Mouse (Mus musculus): Measurements from ENCODE around the gene Parp3. TPM values are rescaled to one million over a fixed set of nuclear protein-coding genes. Genes with fewer than 3 reads are reported as not detected.

Gene Parp3
- polyA plus RNA-seq, 1 experiment from 2014 or later = 0.81 TPM

GRCm38 (mm10) chr9:106483606-106484005 is 6.9 kb upstream of the Parp3 start:
- Histone ChIP-seq H3K4me1 (replicated peaks) (peaks cover 1% of the 10 kb centered on the region), H3K4me3 (replicated peaks) (no peak overlapping the region), H3K9me3 (no peaks in the 10 kb centered on the region), H3K9ac (replicated peaks) (no peak overlapping the region), H3K4me2 (replicated peaks) (no peak overlapping the region), H3K27me3 (no peaks in the 10 kb centered on the region), H3K27ac (no peak overlapping the region), H3K36me3 (peaks cover 59% of the 10 kb centered on the region)
- 93% methylated on average over 17 of the region's 17 CpGs for WGBS
- ATAC-seq = no peak

DNA sequence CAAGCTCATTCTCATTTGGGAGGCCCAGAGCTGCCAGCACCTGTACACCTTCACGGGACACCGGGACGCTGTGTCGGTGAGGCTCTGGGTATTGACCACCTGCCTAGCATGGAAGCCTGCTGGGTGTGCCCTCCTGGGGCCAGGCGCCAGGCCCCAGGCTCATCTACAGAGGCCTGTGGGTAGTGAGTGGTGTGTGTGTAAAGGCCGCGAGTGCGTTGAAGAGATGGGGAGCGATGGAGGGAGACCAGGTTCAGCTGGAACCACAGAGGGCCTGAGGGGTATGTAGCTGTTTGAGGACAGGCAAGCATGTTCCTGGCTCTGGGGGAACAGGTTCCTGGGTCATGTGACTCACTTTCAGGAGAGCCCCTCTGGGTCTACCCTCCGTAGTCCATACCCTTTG is 6.4 kb upstream of the Parp3 start:
- Histone ChIP-seq H3K27ac (no peak overlapping the region), H3K36me3 (peaks cover 59% of the 10 kb centered on the region), H3K4me3 (replicated peaks) (no peak overlapping the region), H3K9ac (replicated peaks) (no peak overlapping the region), H3K9me3 (no peaks in the 10 kb centered on the region), H3K4me1 (replicated peaks) (peaks cover 6% of the 10 kb centered on the region), H3K27me3 (no peaks in the 10 kb centered on the region), H3K4me2 (replicated peaks) (no peak overlapping the region)
- 95% methylated on average over 10 of the region's 10 CpGs for WGBS
- no peak for ATAC-seq

DNA sequence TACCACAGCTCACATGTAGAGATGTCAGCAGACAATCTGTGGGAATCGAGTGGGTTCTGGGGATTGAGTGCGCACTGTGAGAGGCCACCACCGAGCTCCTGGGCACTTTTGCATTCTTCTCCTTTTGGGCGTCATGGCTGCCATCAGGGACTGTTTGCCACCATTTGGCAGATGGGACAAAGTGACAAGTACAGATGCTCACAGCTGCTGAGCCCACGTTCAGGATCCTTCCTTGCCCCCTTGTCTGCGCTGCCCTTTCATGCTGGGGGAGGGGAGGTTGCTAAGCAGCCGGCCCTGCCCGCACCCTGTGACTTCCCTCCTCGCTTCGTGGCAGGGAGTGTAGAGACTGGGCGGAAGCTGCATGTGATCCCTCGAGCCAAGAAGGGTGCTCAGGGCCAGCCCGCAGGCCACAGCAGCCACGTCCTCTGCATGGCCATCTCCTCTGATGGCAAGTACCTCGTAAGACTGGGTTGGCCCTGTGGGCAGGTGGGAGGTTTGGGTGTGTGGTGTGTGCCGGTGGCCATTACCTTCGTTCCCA is 5.9 kb upstream of the Parp3 start:
- Histone ChIP-seq H3K9me3 (no peaks in the 10 kb centered on the region), H3K27me3 (no peaks in the 10 kb centered on the region), H3K4me1 (replicated peaks) (peaks cover 11% of the 10 kb centered on the region), H3K27ac (no peak overlapping the region), H3K9ac (replicated peaks) (no peak overlapping the region), H3K4me3 (replicated peaks) (no peak overlapping the region), H3K36me3 (peaks cover 59% of the 10 kb centered on the region), H3K4me2 (replicated peaks) (no peak overlapping the region)
- no peak for ATAC-seq
- WGBS = 89% methylated on average over 17 of the region's 17 CpGs

GRCm38 (mm10) chr9:106481676-106482075 is 4.9 kb upstream of the Parp3 start:
- no peak overlapping the region for H3K27ac ChIP-seq
- H3K4me3 ChIP-seq (replicated peaks) = no peak overlapping the region
- H3K9me3 ChIP-seq = no peaks in the 10 kb centered on the region
- WGBS = 93% methylated on average over 13 of the region's 13 CpGs
- no peak for ATAC-seq
- no peak overlapping the region for H3K4me2 ChIP-seq (replicated peaks)
- peaks cover 14% of the 10 kb centered on the region for H3K4me1 ChIP-seq (replicated peaks)
- no peak overlapping the region for H3K9ac ChIP-seq (replicated peaks)
- no peaks in the 10 kb centered on the region for H3K27me3 ChIP-seq
- H3K36me3 ChIP-seq = peaks cover 59% of the 10 kb centered on the region

DNA sequence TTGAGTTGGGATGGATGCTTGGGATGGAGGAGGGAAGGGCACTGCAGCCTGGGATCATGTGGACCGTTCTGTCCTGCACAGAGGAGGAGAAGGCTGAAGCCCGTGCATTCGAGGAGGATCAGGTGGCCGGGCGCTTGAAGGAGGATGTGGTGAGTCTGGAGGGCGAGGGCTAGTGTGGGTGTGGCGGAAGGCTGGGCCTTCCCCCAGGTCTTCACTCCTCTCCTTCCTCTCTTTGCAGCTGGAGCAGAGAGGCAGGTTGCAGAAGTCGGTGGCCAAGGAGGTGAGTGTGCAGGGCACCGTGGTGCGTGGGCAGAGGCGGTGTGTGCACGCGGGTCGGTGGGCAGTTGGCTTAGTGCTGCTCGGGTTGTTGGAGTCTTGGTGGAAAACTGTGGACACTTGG is 4.3 kb upstream of the Parp3 start:
- Histone ChIP-seq H3K9ac (replicated peaks) (no peak overlapping the region), H3K4me3 (replicated peaks) (no peak overlapping the region), H3K9me3 (no peaks in the 10 kb centered on the region), H3K27ac (no peak overlapping the region), H3K4me1 (replicated peaks) (peaks cover 20% of the 10 kb centered on the region), H3K27me3 (no peaks in the 10 kb centered on the region), H3K36me3 (peaks cover 55% of the 10 kb centered on the region), H3K4me2 (replicated peaks) (no peak overlapping the region)
- ATAC-seq = no peak
- WGBS = 96% methylated on average over 15 of the region's 15 CpGs

GRCm38 (mm10) chr9:106480541-106480940 is 3.8 kb upstream of the Parp3 start:
- no peaks in the 10 kb centered on the region for H3K27me3 ChIP-seq
- no peak for ATAC-seq
- H3K4me2 ChIP-seq (replicated peaks) = no peak overlapping the region
- H3K4me3 ChIP-seq (replicated peaks) = no peak overlapping the region
- WGBS = 94% methylated on average over 7 of the region's 7 CpGs
- H3K27ac ChIP-seq = no peak overlapping the region
- H3K36me3 ChIP-seq = peaks cover 49% of the 10 kb centered on the region
- H3K9me3 ChIP-seq = no peaks in the 10 kb centered on the region
- no peak overlapping the region for H3K9ac ChIP-seq (replicated peaks)
- H3K4me1 ChIP-seq (replicated peaks) = peaks cover 21% of the 10 kb centered on the region

GRCm38 (mm10) chr9:106478101-106478500 is 1.4 kb upstream of the Parp3 start:
- Histone ChIP-seq H3K9me3 (no peaks in the 10 kb centered on the region), H3K27me3 (no peaks in the 10 kb centered on the region), H3K36me3 (peaks cover 25% of the 10 kb centered on the region), H3K4me1 (replicated peaks) (peaks cover 36% of the 10 kb centered on the region), H3K4me2 (replicated peaks) (peak overlapping the region; percentile 99), H3K27ac (no peak overlapping the region), H3K9ac (replicated peaks) (peak overlapping the region; percentile 78), H3K4me3 (replicated peaks) (peak overlapping the region; percentile 84)
- WGBS = 84% methylated on average over 9 of the region's 9 CpGs
- ATAC-seq = no peak

- 4% methylated on average over 16 of the region's 16 CpGs for WGBS
- peak overlapping the region; percentile 78 for H3K9ac ChIP-seq (replicated peaks)
- no peaks in the 10 kb centered on the region for H3K27me3 ChIP-seq
- no peak for ATAC-seq
- no peak overlapping the region for H3K27ac ChIP-seq
- H3K36me3 ChIP-seq = peaks cover 20% of the 10 kb centered on the region
- H3K4me2 ChIP-seq (replicated peaks) = peak overlapping the region; percentile 99
- peaks cover 36% of the 10 kb centered on the region for H3K4me1 ChIP-seq (replicated peaks)
- peak overlapping the region; percentile 84 for H3K4me3 ChIP-seq (replicated peaks)
- H3K9me3 ChIP-seq = no peaks in the 10 kb centered on the region
These were observed 900 bp upstream of the Parp3 start for GRCm38 (mm10) chr9:106477649-106478048.

DNA sequence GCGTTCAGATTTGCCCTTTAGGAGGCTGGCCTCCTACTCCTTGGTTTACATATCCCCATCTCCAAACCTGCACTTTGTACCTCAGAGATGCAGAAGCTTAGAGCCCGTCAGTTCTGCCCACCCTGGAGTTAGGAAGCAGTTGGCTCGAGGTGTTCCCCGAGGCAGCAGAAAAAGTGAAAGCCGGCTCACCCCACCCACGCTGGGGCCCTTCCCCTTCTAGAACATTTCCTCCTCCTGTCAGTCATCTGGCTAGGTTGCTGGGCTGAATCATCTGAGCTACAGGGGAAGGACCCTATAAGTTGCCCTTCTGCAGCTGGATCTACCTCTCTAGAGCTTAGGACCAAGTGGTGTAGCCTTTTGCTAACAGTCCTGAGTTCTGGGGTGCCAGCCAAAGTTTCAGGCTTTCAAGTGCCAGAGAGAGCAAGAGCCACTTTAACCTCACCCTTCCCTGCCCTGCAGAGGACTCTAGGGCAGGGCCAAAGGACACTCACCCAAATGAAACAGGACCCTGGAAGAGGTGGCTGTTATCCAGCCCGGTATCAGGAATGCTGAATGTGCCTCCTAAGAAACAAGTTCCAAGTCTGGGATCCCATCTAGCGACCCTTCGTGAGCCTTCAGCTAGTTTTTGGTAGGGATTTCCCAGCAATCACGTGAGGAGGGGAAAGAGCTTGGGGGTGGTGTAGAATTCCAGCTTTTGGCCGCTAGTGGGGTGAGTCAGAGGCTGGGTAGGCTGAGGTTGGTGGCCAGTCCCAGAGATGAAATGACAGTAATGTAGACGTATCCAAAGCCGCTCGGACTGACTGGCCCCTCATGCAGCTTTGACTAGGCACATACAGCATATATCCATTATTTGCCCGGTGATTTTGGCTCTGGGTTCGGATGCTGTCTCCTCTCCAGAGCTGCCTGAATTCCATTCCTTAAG is 486 bp downstream of the Parp3 start:
- H3K36me3 ChIP-seq = peaks cover 12% of the 10 kb centered on the region
- no peaks in the 10 kb centered on the region for H3K27me3 ChIP-seq
- peaks cover 42% of the 10 kb centered on the region for H3K4me1 ChIP-seq (replicated peaks)
- H3K9me3 ChIP-seq = no peaks in the 10 kb centered on the region
- peak overlapping the region; percentile 42; the same call in 1 of the 2 replicates for H3K9ac ChIP-seq (replicated peaks)
- no peak overlapping the region for H3K27ac ChIP-seq
- H3K4me3 ChIP-seq (replicated peaks) = no peak overlapping the region; the same call in 1 of the 2 replicates
- WGBS = 35% methylated on average over 16 of the region's 16 CpGs
- peak overlapping the region; percentile 28 for H3K4me2 ChIP-seq (replicated peaks)
- no peak; the same call in 1 of the 2 replicates for ATAC-seq

GRCm38 (mm10) chr9:106475663-106476001 is 1.1 kb downstream of the Parp3 start, which contains the start of gene Rrp9:
Gene Rrp9, plus strand, starts transcription at chr9:106475963.
- H3K36me3 ChIP-seq = peaks cover 6% of the 10 kb centered on the region
- 88% methylated on average over 10 of the region's 10 CpGs for WGBS
- H3K9me3 ChIP-seq = no peaks in the 10 kb centered on the region
- H3K4me2 ChIP-seq (replicated peaks) = peak within 1 kb of the TSS; percentile 28
- ATAC-seq = no peak
- H3K9ac ChIP-seq (replicated peaks) = peak within 1 kb of the TSS; percentile 42; the same call in 1 of the 2 replicates
- H3K4me3 ChIP-seq (replicated peaks) = no peak within 1 kb of the TSS; the same call in 1 of the 2 replicates
- no peaks in the 10 kb centered on the region for H3K27me3 ChIP-seq
- H3K27ac ChIP-seq = no peak within 1 kb of the TSS
- H3K4me1 ChIP-seq (replicated peaks) = peaks cover 42% of the 10 kb centered on the region

GRCm38 (mm10) chr9:106475046-106475445 is 1.7 kb downstream of the Parp3 start:
- Histone ChIP-seq H3K27me3 (no peaks in the 10 kb centered on the region), H3K36me3 (peaks cover under 1% of the 10 kb centered on the region; the same call in 1 of the 2 replicates), H3K4me2 (replicated peaks) (no peak overlapping the region), H3K27ac (no peak overlapping the region), H3K9me3 (no peaks in the 10 kb centered on the region), H3K4me1 (replicated peaks) (peaks cover 42% of the 10 kb centered on the region), H3K4me3 (replicated peaks) (no peak overlapping the region), H3K9ac (replicated peaks) (0 out of 2 replicates have a peak overlapping the region, but pooled peaks have one; percentile 39)
- WGBS = 68% methylated on average over 7 of the region's 7 CpGs
- ATAC-seq = no peak

GRCm38 (mm10) chr9:106474456-106474855 is 2.3 kb downstream of the Parp3 start:
- H3K36me3 ChIP-seq = no peaks in the 10 kb centered on the region
- H3K9me3 ChIP-seq = no peaks in the 10 kb centered on the region
- peaks cover 42% of the 10 kb centered on the region for H3K4me1 ChIP-seq (replicated peaks)
- peak; percentile 7; the same call in 1 of the 2 replicates for ATAC-seq
- H3K27me3 ChIP-seq = no peaks in the 10 kb centered on the region
- H3K27ac ChIP-seq = no peak overlapping the region
- 0 out of 2 replicates have a peak overlapping the region, but pooled peaks have one; percentile 39 for H3K9ac ChIP-seq (replicated peaks)
- no peak overlapping the region for H3K4me2 ChIP-seq (replicated peaks)
- H3K4me3 ChIP-seq (replicated peaks) = no peak overlapping the region
- 6% methylated on average over 6 of the region's 6 CpGs for WGBS

Measured in midbrain, embryonic 13.5 days (tissue).